Mouse (Mus musculus): ENCODE data around the gene Slc25a20.
A peak's percentile ranks its signal among the peaks of the same experiment; 100 is the strongest.
"Not testable (repeated sequence)": the region's sequence is repeated elsewhere in the genome, so short reads cannot be mapped to it uniquely, and the experiment has no call there.

The Slc25a20 gene

DNA sequence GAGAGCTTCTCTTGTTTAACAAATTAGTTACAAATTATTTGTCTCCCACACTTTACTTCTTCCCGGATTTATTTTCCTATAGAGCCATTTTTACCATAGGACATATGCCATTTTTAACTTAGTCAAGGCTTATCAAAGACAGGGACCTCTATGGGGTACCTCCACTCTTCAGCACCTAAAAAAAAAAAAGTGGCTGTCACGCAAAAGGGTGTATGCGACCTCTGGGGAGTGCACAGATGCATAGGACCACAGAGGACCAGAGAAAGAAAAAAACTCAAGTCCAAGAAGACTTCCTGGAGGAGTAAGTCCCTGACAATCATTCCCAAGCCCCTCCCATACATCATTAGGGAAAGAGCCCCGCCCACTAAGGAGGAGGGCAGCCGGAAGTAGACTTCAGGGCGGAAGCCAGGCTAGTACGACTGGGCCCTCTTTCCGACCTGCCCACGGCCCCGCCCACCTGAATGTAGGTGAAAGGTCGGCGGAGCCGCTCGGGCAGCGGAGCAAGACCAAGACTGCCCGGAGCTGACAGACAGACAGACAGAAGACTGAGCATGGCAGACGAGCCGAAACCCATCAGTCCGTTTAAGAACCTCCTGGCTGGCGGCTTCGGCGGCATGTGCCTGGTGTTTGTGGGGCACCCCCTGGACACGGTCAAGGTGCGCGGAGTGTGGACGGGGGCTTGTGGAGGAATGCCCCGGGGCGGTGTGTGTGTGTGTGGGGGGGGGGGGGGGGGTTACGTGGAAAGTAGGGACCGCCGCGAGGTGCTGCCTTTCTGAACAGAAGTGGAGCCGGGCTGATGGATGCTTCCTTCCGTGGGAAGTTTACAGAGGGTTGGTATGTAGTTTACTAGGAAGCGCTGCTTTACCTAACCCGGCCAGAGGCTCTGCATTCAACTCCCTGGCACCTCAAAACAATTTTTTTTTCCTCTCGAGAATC lies at the start of gene Slc25a20:
Gene Slc25a20 (plus strand): TSS at position 412 of the 936 bp plus-strand sequence.
- peak; percentile 84 for DNase-seq

DNA sequence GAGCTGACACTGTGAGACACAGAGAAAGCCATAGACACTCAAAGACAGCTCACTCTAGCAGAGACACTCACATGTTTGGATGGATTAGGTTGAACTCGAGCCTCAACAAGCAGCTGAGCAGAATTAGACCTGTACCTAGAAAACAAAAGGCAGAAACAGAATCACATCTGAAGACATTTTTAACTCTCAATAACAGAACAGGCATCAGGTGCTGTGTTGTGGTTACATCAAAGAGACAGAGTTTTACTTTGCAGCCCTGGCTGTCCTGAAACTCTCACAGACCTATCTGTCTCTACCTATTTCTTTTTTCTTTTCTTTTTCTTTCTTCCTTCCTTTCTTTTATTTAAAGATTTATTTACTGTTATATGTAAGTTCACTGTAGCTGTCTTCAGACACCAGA lies 44.6 kb upstream of the Slc25a20 start:
- DNase-seq: no peak

DNA sequence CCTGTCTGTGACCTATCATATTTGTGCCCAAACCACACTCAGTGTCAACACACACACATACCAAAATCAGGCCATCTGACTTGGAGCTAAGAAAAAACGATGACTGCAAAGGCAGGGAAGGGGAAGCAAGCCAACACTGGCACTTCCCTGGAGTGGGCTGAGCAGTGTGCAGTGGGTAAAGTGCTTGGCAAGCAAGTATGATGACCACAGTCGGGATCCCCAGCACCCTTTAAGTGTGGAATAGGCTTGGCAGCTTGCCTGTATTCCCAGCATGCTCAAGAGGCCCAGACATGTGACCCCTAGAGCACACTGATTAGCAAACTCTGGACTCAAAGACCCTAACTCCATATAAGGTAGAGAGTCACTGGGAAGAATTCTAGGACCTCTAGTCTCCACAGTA lies 35.4 kb upstream of the Slc25a20 start:
- DNase-seq: no peak

DNA sequence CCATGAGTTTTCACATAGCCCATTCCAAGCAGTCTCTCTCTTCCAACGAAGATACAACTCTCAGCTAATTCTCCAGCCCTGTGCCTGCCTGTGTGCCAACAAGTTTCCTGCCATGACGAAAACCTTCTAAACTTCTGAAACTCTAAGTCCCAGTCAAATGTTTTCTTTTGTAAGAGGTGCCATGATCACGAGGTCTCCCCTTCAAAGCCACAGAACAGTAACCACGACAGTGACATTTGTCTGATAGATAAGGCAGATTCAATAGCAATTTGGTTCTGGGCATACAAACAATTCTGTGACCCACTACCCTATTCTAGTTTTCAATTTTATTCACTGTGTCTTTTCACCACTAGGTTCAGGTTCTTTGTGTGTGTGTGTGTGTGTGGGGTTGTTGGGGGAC lies 33.7 kb upstream of the Slc25a20 start:
- DNase-seq: no peak

DNA sequence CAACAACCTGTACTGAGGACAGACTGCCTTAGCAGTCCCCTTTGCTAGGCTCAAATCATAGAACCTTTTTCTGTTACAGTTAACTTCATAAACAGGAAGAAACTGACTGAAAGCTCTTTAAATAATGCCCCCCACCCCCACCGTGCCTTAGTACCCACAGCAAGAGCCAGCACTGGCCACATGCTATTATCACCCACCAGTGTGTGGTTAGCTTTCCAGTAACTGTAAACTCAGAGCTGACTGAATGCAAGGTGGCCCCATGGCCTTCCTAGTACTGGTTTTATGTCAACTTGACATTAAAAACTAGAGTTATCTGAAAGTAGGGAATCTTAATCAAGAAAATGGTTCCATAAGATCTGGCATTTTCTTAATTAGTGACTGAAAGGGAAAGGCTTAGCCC lies 31.2 kb upstream of the Slc25a20 start:
- no peak for DNase-seq

DNA sequence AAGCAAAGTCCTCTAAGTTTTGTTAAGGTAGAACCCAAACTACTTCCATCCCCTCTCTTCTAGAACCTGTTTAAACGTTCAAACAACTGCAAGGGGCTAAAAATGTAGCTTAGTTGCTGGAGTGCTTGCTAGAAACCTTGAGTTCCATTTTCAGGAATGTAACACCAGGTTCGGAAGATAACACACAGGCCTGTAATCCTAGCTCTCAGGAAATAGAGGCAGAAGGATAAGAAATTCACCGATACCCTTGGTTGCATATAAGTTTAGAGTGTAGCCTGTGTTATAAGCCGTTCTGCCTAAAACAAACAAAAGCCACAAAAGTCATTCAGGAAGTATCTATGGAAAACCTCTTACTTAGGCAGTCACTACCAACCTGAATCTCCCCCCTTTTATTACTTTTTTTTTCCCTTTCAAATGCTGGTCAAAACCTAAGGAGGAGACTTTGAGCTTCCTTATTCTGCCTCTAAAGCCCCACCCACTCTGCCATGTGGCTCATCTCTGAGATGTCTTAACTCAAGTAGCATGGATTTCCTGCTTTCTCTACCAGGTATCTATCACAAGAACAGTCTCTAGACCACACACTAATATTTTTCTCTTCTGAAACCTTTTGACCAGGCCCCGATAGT lies 30.1 kb upstream of the Slc25a20 start:
- no peak for DNase-seq

GRCm38 (mm10) chr9:108632375-108632774 lies 29.5 kb upstream of the Slc25a20 start:
- no peak for DNase-seq

DNA sequence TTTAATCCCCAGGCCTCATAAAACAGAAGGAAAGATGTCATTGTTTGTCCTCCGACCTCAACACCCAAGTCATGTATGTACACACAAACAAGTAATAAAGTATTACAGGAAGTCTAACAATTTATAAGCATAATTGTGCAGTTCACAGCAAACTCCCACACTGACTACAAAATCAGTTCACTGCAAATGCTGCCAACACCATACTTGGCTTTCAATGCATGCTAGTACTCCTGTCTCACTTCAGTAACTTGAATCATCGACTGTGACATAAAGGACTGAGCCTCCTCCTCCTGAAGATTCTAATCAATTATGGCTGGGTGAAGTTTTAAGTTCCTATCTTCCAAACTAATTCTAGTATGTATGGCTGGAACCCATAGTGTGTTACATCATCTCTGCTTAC lies 28.0 kb upstream of the Slc25a20 start:
- DNase-seq: no peak

DNA sequence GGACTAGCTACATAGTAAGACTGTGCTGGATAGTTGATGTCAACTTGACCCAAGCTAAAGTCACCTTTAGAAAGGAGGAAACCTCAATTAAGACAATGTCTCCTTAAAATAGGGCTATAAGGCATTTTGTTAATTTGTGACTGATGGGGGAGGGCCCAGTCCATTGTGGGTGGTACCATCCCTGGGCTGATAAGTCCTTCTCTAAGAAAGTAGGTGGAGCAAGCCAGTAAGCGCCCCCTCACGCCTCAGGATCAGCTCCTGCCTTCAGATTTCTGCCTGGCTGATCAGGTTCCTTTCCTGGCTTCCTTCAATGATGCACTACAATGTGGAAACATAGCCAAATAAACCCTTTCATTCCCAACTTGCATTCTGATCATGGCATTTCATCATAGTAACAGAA lies 26.5 kb upstream of the Slc25a20 start:
- no peak for DNase-seq

DNA sequence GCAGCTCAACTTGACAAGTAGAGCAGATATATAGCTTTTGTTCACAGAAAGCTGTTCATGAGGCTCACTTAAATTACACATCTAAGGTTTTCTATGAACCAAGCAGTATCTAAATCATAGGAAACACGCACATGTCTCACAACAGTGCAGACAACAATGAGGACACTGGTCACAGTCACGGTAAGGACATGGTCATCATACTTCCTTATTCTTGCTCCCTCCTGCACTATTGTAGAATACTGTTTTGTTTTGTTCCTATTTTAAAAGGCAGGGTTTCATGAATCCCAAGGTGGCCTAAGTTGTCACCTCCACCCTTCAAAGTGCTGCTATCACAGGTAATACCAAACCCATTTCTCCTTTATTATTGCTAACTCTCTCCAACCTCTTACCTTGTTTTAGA lies 22.1 kb upstream of the Slc25a20 start:
- DNase-seq: no peak

- DNase-seq: peak; percentile 21
These were observed 13.7 kb upstream of the Slc25a20 start for GRCm38 (mm10) chr9:108648166-108648565.

- peak; percentile 93 for DNase-seq
These were observed 13.0 kb upstream of the Slc25a20 start, which contains the start of gene Arih2 for GRCm38 (mm10) chr9:108648611-108649560. TSS of gene Arih2 (minus strand) at chr9:108649386.

- no peak for DNase-seq
These were observed 12.1 kb upstream of the Slc25a20 start for GRCm38 (mm10) chr9:108649561-108650440.

DNA sequence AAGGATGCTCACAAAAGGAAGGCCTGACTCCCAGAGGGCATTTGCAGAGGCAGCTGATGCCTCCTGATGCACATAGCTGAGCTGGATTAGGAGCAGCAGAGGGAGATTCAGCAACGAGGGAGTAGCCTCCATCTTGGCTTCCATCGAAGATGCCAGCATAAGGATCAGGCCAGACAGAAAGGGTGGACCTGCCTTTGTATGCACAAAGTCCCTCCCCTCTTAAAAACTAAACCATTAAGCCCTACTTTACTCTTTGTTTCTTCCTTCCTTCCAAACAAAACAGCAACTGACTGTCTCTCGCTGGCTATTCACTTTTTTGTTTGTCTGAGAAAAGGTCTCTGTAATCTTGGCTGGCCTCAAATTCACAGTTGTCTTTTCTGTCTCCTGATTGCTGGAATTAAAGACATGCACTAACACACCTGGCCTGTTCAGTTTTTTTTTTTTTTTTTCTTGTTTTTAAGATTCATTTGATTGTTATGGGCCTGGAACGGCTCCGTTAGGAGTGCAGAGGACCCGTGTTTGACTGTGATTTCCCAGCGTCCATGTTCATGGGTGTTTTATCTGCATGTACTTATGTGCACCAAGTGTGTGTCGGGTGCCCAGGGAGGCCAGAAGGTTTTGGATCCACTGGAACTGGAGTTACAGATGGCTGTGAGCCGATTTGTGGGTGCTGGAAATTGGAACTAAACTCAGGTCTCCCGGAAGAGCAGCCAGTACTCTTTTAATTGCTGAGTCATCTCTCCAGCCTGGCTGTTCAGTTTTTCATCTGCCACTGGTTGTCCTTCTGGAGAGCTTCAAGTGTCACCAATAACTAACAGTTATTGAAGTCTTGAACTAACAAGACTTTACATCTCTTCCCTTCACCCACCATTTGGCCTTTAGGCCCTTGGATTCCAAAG lies 7.1 kb upstream of the Slc25a20 start:
- no peak for DNase-seq

DNA sequence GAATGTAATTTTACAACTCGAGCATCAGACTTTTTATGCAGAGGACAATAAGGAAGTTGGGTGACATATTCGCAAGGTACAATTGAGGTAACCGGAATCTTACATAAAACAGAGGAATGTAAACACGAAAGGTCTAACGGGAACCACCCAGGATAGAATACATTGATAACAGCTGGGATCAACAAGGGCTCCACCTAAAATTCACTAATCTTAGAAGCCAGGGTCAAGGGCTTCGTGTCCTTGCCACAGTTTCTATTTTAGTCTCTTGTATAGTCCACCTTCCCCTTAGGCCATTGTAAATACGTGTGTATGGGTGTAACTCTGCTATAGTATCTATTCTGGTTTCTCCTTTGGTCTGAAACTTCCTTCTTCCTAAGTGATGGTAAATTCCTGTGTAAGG lies 6.0 kb upstream of the Slc25a20 start:
- DNase-seq: not testable (repeated sequence)

- DNase-seq: no peak
These were observed 772 bp downstream of the Slc25a20 start for GRCm38 (mm10) chr9:108662660-108663059.

DNA sequence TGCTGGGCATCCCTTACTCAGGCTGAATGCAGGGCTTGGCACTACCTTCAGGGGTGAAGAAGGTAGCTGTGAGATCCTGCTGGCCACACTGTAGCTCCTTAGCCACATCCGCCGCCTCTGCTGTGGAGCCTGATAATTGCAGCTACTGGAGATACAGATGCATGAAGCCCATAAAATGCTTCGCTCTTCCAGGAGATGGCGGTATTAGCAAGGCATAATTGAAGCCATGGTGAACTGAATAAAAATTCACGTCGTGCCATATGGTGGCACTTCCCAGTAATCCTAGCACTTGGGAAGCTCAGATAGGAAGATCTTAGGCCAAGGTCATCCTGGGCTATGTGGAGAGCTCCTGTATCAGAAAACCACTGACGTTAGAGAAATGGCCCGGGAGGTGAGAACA lies 8.0 kb downstream of the Slc25a20 start:
- DNase-seq: peak; percentile 16

GRCm38 (mm10) chr9:108673151-108673550 lies 11.3 kb downstream of the Slc25a20 start:
- peak; percentile 64 for DNase-seq

DNA sequence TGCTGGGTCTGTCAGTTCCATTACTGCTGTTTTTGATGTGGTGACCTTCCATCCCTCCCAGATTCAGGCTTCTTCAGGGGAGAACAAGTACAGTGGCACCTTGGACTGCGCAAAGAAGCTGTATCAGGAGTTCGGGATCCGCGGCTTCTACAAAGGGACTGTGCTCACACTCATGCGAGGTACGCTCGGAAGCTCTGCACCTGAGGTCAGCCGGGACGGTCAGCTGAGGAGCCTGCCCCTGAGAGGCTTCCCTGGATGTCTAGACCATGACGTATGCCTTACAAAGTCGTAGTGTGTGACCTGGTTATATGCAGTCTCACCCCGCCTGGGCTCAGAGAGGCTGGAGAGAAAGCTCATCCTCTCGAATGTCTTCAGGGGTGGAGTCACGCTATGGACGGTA lies 18.1 kb downstream of the Slc25a20 start:
- no peak for DNase-seq

DNA sequence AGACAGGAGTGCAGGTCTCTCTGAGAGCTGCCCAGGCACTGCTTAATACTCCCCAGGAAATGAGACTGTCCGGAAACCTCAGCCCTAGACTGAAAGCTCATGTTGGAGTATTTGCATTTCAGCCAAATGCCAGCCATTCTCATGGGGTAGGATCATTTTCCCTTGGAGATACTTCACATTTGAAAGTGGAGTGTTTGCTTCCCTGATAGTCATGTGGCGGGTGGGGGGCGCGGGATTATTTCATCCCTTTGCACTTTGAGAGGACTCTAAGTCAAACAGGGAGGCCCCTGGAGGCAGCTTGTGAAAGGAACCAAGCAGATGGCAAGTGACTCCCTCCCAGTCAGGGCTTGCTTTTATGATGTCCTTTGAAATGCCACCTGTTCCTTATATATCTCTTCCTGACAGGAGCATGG lies 24.6 kb downstream of the Slc25a20 start:
- no peak for DNase-seq

GRCm38 (mm10) chr9:108687181-108687580 lies 25.3 kb downstream of the Slc25a20 start:
- DNase-seq: no peak
